Mouse (Mus musculus) ES-E14 (cell line): ENCODE results near the gene Insig1.

Experiments used
- CHD2 ChIP-seq: IDR thresholded peaks from 2 replicates; pipeline ENCODE4 v1.6.1; 2014; ENCODE audit warnings: mild to moderate bottlenecking, low read depth, low read length, inconsistent platforms
- HCFC1 ChIP-seq: IDR thresholded peaks from 2 replicates; pipeline ENCODE4 v1.6.1; 2012; ENCODE audit warnings: low read length, inconsistent platforms, borderline replicate concordance; ENCODE audit not compliant: insufficient read depth
- MAFK ChIP-seq: IDR thresholded peaks from 2 replicates; pipeline ENCODE4 v1.6.1; 2014; ENCODE audit warnings: mild to moderate bottlenecking, low read depth, low read length, inconsistent platforms; ENCODE audit not compliant: insufficient read depth
- ZNF384 ChIP-seq: IDR thresholded peaks from 2 replicates; pipeline ENCODE4 v1.6.1; 2012; ENCODE audit warnings: low read depth, low read length, inconsistent platforms

DNA sequence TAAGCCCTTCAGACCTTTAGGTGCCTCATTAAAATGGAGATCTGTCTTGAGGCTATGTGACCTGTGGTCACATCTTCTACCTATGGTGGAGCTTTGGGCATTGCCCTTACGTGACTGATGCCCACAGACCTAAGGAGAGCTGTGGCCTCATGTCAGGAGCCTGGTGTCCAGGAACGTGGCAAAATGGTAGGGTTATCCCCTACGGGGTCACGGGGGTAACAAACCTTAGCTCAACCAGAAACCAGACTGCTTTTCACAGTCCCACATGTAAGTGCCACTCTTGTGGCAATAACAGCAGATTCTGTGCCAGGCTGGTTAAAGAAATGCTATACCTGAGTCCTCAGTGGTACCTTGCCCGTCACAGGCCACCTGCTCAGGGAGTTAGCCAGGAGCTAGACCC lies 37.3 kb upstream of the Insig1 start:
- no peak for TF ChIP-seq ZNF384
- TF ChIP-seq HCFC1, result no peak
- no peak for TF ChIP-seq CHD2
- no peak for TF ChIP-seq MAFK
